Mouse (Mus musculus) liver, postnatal 0 days (tissue): ENCODE measurements around the gene Kpna3. TPM values are rescaled to one million over a fixed set of nuclear protein-coding genes. Genes with fewer than 3 reads are reported as not detected.
A peak's percentile ranks its signal among the peaks of the same experiment; 100 is the strongest.
"Not testable (repeated sequence)": the region's sequence is repeated elsewhere in the genome, so short reads cannot be mapped to it uniquely, and the experiment has no call there.

ENCODE experiments used
- ATAC-seq: fragments of 200-750 bp; cut with Nextera tagmentation; 2 replicates; pipeline ENCODE4 v1.8.0; 2017; ENCODE audit warnings: mild to moderate bottlenecking, moderate library complexity
- DNase-seq: peaks from one replicate; pipeline ENCODE4 v3.0.0-alpha.2; 2016
- H3K27ac ChIP-seq: fragments of 300-500 bp; sonication (generic); 2 replicates; pipeline ENCODE4 v1.5.1; 2014; ENCODE audit warnings: antibody characterized with exemption, moderate library complexity, mild to moderate bottlenecking, low read depth
- H3K27me3 ChIP-seq: fragments of 300-500 bp; sonication (generic); 2 replicates; pipeline ENCODE4 v1.6.1; 2014; ENCODE audit warnings: low read length, control low read depth, mixed read lengths; ENCODE audit not compliant: insufficient read depth
- H3K36me3 ChIP-seq: fragments of 300-500 bp; sonication (generic); replicated peaks from 2 replicates; pipeline ENCODE4 v1.6.1; 2014; ENCODE audit warnings: mild to moderate bottlenecking, control low read depth, low read length, moderate library complexity, mixed read lengths; ENCODE audit not compliant: insufficient read depth
- H3K4me1 ChIP-seq: fragments of 300-500 bp; sonication (generic); 2 replicates; pipeline ENCODE4 v1.6.1; 2014; ENCODE audit warnings: antibody characterized with exemption, mild to moderate bottlenecking, control low read depth; ENCODE audit not compliant: insufficient read depth
- H3K4me2 ChIP-seq: fragments of 300-500 bp; sonication (generic); 2 replicates; pipeline ENCODE4 v1.6.1; 2014; ENCODE audit warnings: low read depth, mild to moderate bottlenecking, low read length, moderate library complexity, mixed read lengths
- H3K4me3 ChIP-seq: fragments of 300-500 bp; sonication (generic); 2 replicates; pipeline ENCODE4 v1.5.1; 2014; ENCODE audit warnings: low read depth, low read length
- H3K9ac ChIP-seq: fragments of 300-500 bp; sonication (generic); replicated peaks from 2 replicates; pipeline ENCODE4 v1.6.1; 2014; ENCODE audit warnings: mild to moderate bottlenecking, moderate library complexity
- H3K9me3 ChIP-seq: fragments of 300-500 bp; sonication (generic); 2 replicates; pipeline ENCODE4 v1.6.1; 2016; ENCODE audit warnings: mild to moderate bottlenecking, control low read depth, low read length, mixed read lengths
- CTCF ChIP-seq: sonication (generic); IDR thresholded peaks from 2 replicates; pipeline ENCODE4 v1.5.1; 2016; ENCODE audit warnings: antibody characterized with exemption, low read depth
- EP300 ChIP-seq: IDR thresholded peaks from 2 replicates; pipeline ENCODE4 v1.6.1; 2016; ENCODE audit warnings: antibody characterized with exemption, low read depth, mild to moderate bottlenecking
- WGBS: fragments of 180-500 bp; shearing (Covaris S2); extraction: QIAGEN DNeasy Blood & Tissue Kit; methylation state at CpG from one replicate; pipeline ENCODE4 v1.1.7; 2014; ENCODE audit not compliant: insufficient replicate concordance; 5-methylcytosine and 5-hydroxymethylcytosine counted together
- polyA plus RNA-seq: library from polyadenylated mRNA; unstranded; fragments of >200 nt; fragmentation: Nextera tagmentation; extraction: Ambion mirVana; gene quantifications from 2 replicates; pipeline ENCODE4 v1.2.1, GENCODE M21; 2015

Kpna3 gene
- polyA plus RNA-seq, 1 experiment from 2014 or later = 14.4 TPM

DNA sequence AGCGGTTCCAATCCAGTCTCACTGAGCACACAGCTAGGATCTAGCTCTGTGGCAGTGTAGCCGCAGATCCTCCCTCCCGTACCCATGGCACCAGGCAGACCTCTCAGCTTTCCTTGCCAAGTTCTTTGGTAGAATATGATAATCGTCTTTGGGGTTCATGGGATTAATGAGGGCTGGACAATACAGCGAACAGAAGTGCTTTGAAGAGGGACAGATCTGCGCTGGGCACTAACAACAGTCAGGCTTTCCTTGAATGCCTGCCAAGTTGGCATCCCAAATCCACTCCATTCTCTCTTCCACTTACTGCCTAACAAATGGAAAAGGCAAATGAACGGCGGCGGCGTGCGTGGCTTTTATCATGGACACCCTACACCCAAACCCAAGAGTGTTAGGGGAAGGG is 109.1 kb downstream of the Kpna3 start:
- WGBS = 88% methylated on average over 11 of the region's 11 CpGs
- Histone ChIP-seq H3K4me3 (no peak overlapping the region), H3K27ac (no peak overlapping the region), H3K27me3 (no peaks in the 10 kb centered on the region), H3K4me1 (no peaks in the 10 kb centered on the region; the same call in none of the 2 replicates), H3K4me2 (no peak overlapping the region), H3K36me3 (no peaks in the 10 kb centered on the region), H3K9ac (no peak overlapping the region), H3K9me3 (no peaks in the 10 kb centered on the region)
- ATAC-seq (no peak), DNase-seq (no peak)
- no peak for TF ChIP-seq CTCF
- no peak for TF ChIP-seq EP300

DNA sequence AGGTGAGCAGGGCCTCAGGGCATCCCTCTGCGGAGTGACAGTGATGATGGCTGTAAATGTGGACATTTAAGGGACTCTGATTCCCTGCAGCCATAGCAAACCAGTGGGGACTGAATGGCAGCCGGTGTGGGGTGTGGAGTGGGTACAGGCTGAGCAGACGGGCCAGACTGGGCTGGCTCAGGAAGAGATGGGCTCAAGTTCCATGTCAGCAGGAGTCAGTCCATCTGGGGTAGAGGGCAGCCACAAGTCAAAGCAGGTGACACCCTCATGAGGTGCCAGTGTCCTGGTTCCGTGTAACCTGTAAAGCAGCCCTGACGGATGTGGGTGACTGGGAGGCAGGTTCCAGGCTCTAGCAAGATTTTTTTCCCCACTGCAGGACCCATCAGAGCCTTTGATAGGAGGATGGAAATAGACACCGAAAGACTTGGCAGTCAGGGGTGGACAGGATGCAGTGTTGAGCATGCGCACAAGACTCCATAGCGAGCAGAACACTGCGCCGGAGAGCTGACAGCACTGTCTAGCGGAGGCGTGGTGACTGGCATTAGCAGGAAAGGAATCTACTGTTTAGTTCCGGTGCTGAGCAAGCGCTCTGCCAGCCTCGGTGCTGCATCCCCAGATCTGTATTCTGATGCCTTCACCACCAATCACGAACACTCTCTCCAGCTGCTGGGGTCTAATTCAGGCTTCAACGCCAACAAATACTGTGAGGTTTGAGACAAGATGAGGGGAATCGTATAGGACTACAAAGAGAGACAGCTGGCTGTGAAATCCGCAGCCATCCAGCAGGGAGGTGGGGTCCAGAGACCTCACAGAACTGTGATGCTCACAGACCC is 111.8 kb downstream of the Kpna3 start:
- 39% methylated on average over 19 of the region's 19 CpGs for WGBS
- Histone ChIP-seq H3K36me3 (no peaks in the 10 kb centered on the region), H3K27me3 (no peaks in the 10 kb centered on the region), H3K4me3 (0 out of 2 replicates have a peak overlapping the region, but pooled peaks have one; percentile 8), H3K9me3 (no peaks in the 10 kb centered on the region), H3K4me2 (peak overlapping the region; percentile 44), H3K27ac (no peak overlapping the region), H3K9ac (no peak overlapping the region), H3K4me1 (no peaks in the 10 kb centered on the region; the same call in none of the 2 replicates)
- TF ChIP-seq CTCF (0 out of 2 replicates have a peak, but pooled peaks have one; percentile 14), EP300 (no peak)
- peak; percentile 59 for DNase-seq
- peak; percentile 72 for ATAC-seq

DNA sequence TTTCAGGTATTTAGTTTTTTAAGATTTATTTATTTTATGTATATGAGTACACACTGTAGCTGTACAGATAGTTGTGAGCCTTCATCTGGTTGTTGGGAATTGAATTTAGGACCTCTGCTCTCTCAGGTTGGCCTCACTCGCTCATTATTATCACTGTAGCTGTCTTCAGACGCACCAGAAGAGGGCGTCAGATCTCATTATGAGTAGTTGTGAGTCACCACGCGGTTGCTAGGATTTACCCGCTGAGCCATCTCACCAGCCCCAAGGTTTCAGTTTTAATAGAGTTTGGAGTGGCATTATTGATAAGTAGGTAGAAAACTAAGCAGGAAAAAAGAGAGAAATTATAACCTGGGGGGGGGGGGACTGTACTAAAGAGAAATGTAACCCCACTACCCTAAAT is 112.7 kb downstream of the Kpna3 start:
- H3K36me3 ChIP-seq, H3K27me3 ChIP-seq, H3K4me3 ChIP-seq, H3K9me3 ChIP-seq, H3K9ac ChIP-seq, DNase-seq, H3K4me2 ChIP-seq, H3K27ac ChIP-seq, ATAC-seq, H3K4me1 ChIP-seq: not testable (repeated sequence)
- WGBS = 39% methylated on average over 6 of the region's 6 CpGs

DNA sequence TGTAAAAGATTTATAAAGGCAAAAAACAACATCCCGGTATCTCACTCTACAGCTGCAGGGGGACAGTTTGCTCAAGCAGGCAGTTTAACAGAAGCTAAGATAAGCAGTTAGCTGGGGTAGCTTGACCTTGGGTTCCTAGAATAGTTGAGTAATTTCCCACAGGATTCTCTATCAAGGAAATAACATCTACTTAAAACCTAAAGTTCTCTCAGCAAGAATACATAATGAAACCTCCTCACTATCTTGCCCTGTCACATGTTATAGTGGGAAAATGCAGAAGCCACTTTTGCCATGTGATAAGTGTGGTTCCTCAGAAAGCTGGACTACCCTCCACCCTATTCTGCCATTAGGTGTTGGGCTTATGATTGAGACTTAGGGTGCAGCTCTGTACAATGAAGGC is 116.9 kb downstream of the Kpna3 start:
- Histone ChIP-seq H3K36me3 (no peaks in the 10 kb centered on the region), H3K4me1 (peaks cover 2% of the 10 kb centered on the region), H3K27ac (no peak overlapping the region), H3K4me3 (no peak overlapping the region), H3K9me3 (no peaks in the 10 kb centered on the region), H3K4me2 (no peak overlapping the region), H3K27me3 (no peaks in the 10 kb centered on the region), H3K9ac (no peak overlapping the region)
- no peak for DNase-seq
- 63% methylated on average over 1 of the region's 1 CpGs for WGBS
- no peak for ATAC-seq
- TF ChIP-seq CTCF (no peak), EP300 (no peak)

DNA sequence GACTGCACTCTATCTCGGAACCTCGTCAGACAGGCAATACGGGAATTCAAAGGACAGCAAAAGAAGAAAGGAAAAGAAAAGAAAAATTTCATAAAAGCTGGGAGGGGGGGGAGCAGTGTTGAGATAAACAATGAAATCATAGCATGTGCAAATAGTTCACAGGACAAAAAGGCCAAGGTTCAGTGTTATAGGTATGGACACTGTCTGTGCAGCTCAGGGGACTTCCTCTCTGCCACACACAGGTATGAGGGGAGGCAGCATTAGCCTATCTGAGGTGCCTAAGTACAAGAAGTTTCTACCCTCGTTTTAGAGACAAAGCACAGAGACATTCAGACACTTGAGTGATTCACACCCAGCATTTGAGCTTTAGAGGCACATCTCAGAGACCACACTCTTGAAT is 118.5 kb downstream of the Kpna3 start:
- no peak for TF ChIP-seq EP300
- TF ChIP-seq CTCF = no peak
- H3K27ac ChIP-seq = peak overlapping the region; percentile 51; the same call in 1 of the 2 replicates
- no peaks in the 10 kb centered on the region for H3K9me3 ChIP-seq
- H3K4me2 ChIP-seq = no peak overlapping the region
- ATAC-seq = peak; percentile 70
- H3K4me1 ChIP-seq = peaks cover 2% of the 10 kb centered on the region; the same call in 1 of the 2 replicates
- H3K27me3 ChIP-seq = no peaks in the 10 kb centered on the region
- no peaks in the 10 kb centered on the region for H3K36me3 ChIP-seq
- no peak overlapping the region for H3K4me3 ChIP-seq
- 73% methylated on average over 4 of the region's 4 CpGs for WGBS
- H3K9ac ChIP-seq = no peak overlapping the region
- no peak for DNase-seq

DNA sequence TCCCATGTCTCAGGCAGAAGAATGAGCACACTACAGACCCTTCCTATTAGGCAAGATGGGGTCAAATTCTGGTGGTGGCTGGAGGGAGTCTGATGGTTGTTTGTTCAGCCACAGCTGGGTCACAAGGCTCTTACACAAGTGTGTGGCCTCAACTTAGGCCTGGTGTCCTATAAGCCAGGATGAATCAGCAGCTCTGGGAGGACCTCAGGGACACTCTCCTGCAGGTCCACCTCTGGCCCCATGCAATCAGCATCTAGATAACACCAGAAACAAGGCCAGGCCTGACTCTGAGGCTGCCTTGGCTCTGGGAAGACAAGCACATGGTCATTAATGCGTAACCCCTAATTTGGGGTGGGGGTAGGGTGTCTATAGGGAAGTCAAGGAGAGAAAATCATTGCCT is 118.9 kb downstream of the Kpna3 start:
- DNase-seq = peak; percentile 37
- TF ChIP-seq CTCF (no peak), EP300 (peak; percentile 54; the same call in 1 of the 2 replicates)
- H3K4me2 ChIP-seq = no peak overlapping the region
- H3K9ac ChIP-seq = no peak overlapping the region
- whole genome bisulfite sequencing = 80% methylated on average over 1 of the region's 1 CpGs
- no peaks in the 10 kb centered on the region for H3K27me3 ChIP-seq
- H3K36me3 ChIP-seq = no peaks in the 10 kb centered on the region
- no peak overlapping the region for H3K4me3 ChIP-seq
- ATAC-seq = peak; percentile 96
- peak overlapping the region; percentile 51; the same call in 1 of the 2 replicates for H3K27ac ChIP-seq
- H3K4me1 ChIP-seq = peaks cover 2% of the 10 kb centered on the region; the same call in 1 of the 2 replicates
- H3K9me3 ChIP-seq = no peaks in the 10 kb centered on the region
